Mouse (Mus musculus) kidney, adult 2 months (tissue): ENCODE results near the gene Lrrc42.

ENCODE experiments used
- CTCF ChIP-seq: fragments of 200-500 bp; conservative IDR thresholded peaks from 2 replicates; pipeline ENCODE4 v1.5.1; 2011; ENCODE audit warnings: low read depth, mild to moderate bottlenecking, control low read depth, low read length, moderate library complexity, mixed read lengths; ENCODE audit not compliant: insufficient read depth, insufficient read length
- POLR2A ChIP-seq: fragments of 200-500 bp; IDR thresholded peaks from one replicate; pipeline ENCODE4 v1.6.1; 2011; ENCODE audit warnings: low read depth, low read length, control low read depth

DNA sequence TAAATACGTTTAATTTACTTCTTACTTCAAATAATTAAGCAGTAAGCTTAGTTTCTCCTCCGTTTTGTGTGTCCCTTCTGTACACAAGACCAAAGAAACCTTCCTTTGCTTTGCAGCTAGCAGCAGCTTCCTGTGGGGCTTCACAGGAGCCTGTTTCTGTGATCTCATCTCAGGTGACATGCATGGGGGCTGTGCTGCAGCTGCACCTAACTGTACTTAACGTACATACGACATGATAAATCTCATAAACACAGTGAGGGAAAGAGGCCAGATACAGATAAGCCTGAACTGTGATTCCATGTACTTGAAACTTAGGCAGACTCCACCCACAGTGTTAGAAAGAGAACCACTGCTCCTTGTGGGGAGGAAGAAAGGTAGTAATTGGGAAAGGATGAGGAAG lies 6.7 kb upstream of the Lrrc42 start:
- TF ChIP-seq POLR2A = no peak
- no peak for TF ChIP-seq CTCF
